Mouse (Mus musculus): Measurements from ENCODE around the gene Taar1. TPM values are rescaled to one million over a fixed set of nuclear protein-coding genes. Genes with fewer than 3 reads are reported as not detected.

Taar1 gene
- polyA plus RNA-seq, 1 experiment from 2014 or later = not detected

GRCm38 (mm10) chr10:23922468-23922867 is 2.3 kb downstream of the Taar1 start:
- H3K27ac ChIP-seq (ENCODE audit: low read depth, low read length) = no peak overlapping the region
- no peak overlapping the region for H3K4me3 ChIP-seq (ENCODE audit: low read length)
- no peaks in the 10 kb centered on the region for H3K36me3 ChIP-seq (ENCODE audit: control insufficient read depth, insufficient read depth, low read length)
- H3K4me2 ChIP-seq (ENCODE audit: low read length) = no peak overlapping the region
- no peaks in the 10 kb centered on the region for H3K27me3 ChIP-seq (replicated peaks; ENCODE audit: control insufficient read depth, insufficient read depth, low read length)
- no peaks in the 10 kb centered on the region for H3K9me3 ChIP-seq (ENCODE audit: control insufficient read depth, low read length)
- no peaks in the 10 kb centered on the region for H3K4me1 ChIP-seq (ENCODE audit: control insufficient read depth, insufficient read depth, low read depth, low read length)
- WGBS = 76% methylated on average over 3 of the region's 3 CpGs
- H3K9ac ChIP-seq (ENCODE audit: low read depth, low read length) = no peak overlapping the region
- ATAC-seq = no peak

GRCm38 (mm10) chr10:23923941-23924340 is 3.8 kb downstream of the Taar1 start:
- H3K9ac ChIP-seq (ENCODE audit: low read depth, low read length) = no peak overlapping the region
- H3K27me3 ChIP-seq (replicated peaks; ENCODE audit: control insufficient read depth, insufficient read depth, low read length) = no peaks in the 10 kb centered on the region
- no peak for ATAC-seq
- no peaks in the 10 kb centered on the region for H3K36me3 ChIP-seq (ENCODE audit: control insufficient read depth, insufficient read depth, low read length)
- H3K4me3 ChIP-seq (ENCODE audit: low read length) = no peak overlapping the region
- no peaks in the 10 kb centered on the region for H3K4me1 ChIP-seq (ENCODE audit: control insufficient read depth, insufficient read depth, low read depth, low read length)
- no peak overlapping the region for H3K27ac ChIP-seq (ENCODE audit: low read depth, low read length)
- no peaks in the 10 kb centered on the region for H3K9me3 ChIP-seq (ENCODE audit: control insufficient read depth, low read length)
- WGBS = 83% methylated on average over 2 of the region's 2 CpGs
- H3K4me2 ChIP-seq (ENCODE audit: low read length) = no peak overlapping the region

GRCm38 (mm10) chr10:23937613-23938012 is 17.5 kb downstream of the Taar1 start:
- Histone ChIP-seq H3K9me3 (ENCODE audit: control insufficient read depth, low read length) (no peaks in the 10 kb centered on the region), H3K4me2 (ENCODE audit: low read length) (no peak overlapping the region), H3K4me1 (ENCODE audit: control insufficient read depth, insufficient read depth, low read depth, low read length) (no peaks in the 10 kb centered on the region), H3K27ac (ENCODE audit: low read depth, low read length) (no peak overlapping the region), H3K36me3 (ENCODE audit: control insufficient read depth, insufficient read depth, low read length) (no peaks in the 10 kb centered on the region), H3K4me3 (ENCODE audit: low read length) (no peak overlapping the region), H3K27me3 (replicated peaks; ENCODE audit: control insufficient read depth, insufficient read depth, low read length) (no peaks in the 10 kb centered on the region), H3K9ac (ENCODE audit: low read depth, low read length) (no peak overlapping the region)
- no peak for ATAC-seq
- WGBS = 54% methylated on average over 4 of the region's 4 CpGs

GRCm38 (mm10) chr10:23938312-23938711 is 18.2 kb downstream of the Taar1 start, which contains the start of gene Taar2:
Gene Taar2 (plus strand): TSS chr10:23938572.
- Histone ChIP-seq H3K27ac (ENCODE audit: low read depth, low read length) (no peak within 1 kb of the TSS), H3K9ac (ENCODE audit: low read depth, low read length) (no peak within 1 kb of the TSS), H3K4me3 (ENCODE audit: low read length) (no peak within 1 kb of the TSS), H3K4me2 (ENCODE audit: low read length) (peak within 1 kb of the TSS; percentile 24; the same call in 1 of the 2 replicates), H3K9me3 (ENCODE audit: control insufficient read depth, low read length) (no peaks in the 10 kb centered on the region), H3K4me1 (ENCODE audit: control insufficient read depth, insufficient read depth, low read depth, low read length) (no peaks in the 10 kb centered on the region), H3K36me3 (ENCODE audit: control insufficient read depth, insufficient read depth, low read length) (no peaks in the 10 kb centered on the region), H3K27me3 (replicated peaks; ENCODE audit: control insufficient read depth, insufficient read depth, low read length) (no peaks in the 10 kb centered on the region)
- 43% methylated on average over 6 of the region's 6 CpGs for WGBS
- ATAC-seq = no peak

GRCm38 (mm10) chr10:23942465-23942864 is 22.3 kb downstream of the Taar1 start:
- H3K9ac ChIP-seq (ENCODE audit: low read depth, low read length) = no peak overlapping the region
- no peak overlapping the region for H3K4me3 ChIP-seq (ENCODE audit: low read length)
- H3K27ac ChIP-seq (ENCODE audit: low read depth, low read length) = no peak overlapping the region
- H3K36me3 ChIP-seq (ENCODE audit: control insufficient read depth, insufficient read depth, low read length) = no peaks in the 10 kb centered on the region
- H3K9me3 ChIP-seq (ENCODE audit: control insufficient read depth, low read length) = no peaks in the 10 kb centered on the region
- 79% methylated on average over 5 of the region's 5 CpGs for WGBS
- no peaks in the 10 kb centered on the region for H3K27me3 ChIP-seq (replicated peaks; ENCODE audit: control insufficient read depth, insufficient read depth, low read length)
- H3K4me1 ChIP-seq (ENCODE audit: control insufficient read depth, insufficient read depth, low read depth, low read length) = no peaks in the 10 kb centered on the region
- no peak for ATAC-seq
- no peak overlapping the region for H3K4me2 ChIP-seq (ENCODE audit: low read length)

- H3K4me1 ChIP-seq (ENCODE audit: control insufficient read depth, insufficient read depth, low read depth, low read length) = no peaks in the 10 kb centered on the region
- no peaks in the 10 kb centered on the region for H3K36me3 ChIP-seq (ENCODE audit: control insufficient read depth, insufficient read depth, low read length)
- H3K9ac ChIP-seq (ENCODE audit: low read depth, low read length) = no peak overlapping the region
- no peak overlapping the region for H3K4me3 ChIP-seq (ENCODE audit: low read length)
- H3K9me3 ChIP-seq (ENCODE audit: control insufficient read depth, low read length) = no peaks in the 10 kb centered on the region
- H3K4me2 ChIP-seq (ENCODE audit: low read length) = no peak overlapping the region
- 66% methylated on average over 7 of the region's 7 CpGs for WGBS
- H3K27ac ChIP-seq (ENCODE audit: low read depth, low read length) = no peak overlapping the region
- no peaks in the 10 kb centered on the region for H3K27me3 ChIP-seq (replicated peaks; ENCODE audit: control insufficient read depth, insufficient read depth, low read length)
- no peak for ATAC-seq
Measured at GRCm38 (mm10) chr10:23948026-23948425, 27.9 kb downstream of the Taar1 start.

- no peaks in the 10 kb centered on the region for H3K36me3 ChIP-seq (ENCODE audit: control insufficient read depth, insufficient read depth, low read length)
- H3K9ac ChIP-seq (ENCODE audit: low read depth, low read length) = no peak within 1 kb of the TSS
- H3K4me2 ChIP-seq (ENCODE audit: low read length) = no peak within 1 kb of the TSS
- no peak for ATAC-seq
- no peak within 1 kb of the TSS for H3K4me3 ChIP-seq (ENCODE audit: low read length)
- no peaks in the 10 kb centered on the region for H3K9me3 ChIP-seq (ENCODE audit: control insufficient read depth, low read length)
- no peaks in the 10 kb centered on the region for H3K4me1 ChIP-seq (ENCODE audit: control insufficient read depth, insufficient read depth, low read depth, low read length)
- no peaks in the 10 kb centered on the region for H3K27me3 ChIP-seq (replicated peaks; ENCODE audit: control insufficient read depth, insufficient read depth, low read length)
- 77% methylated on average over 16 of the region's 16 CpGs for WGBS
- no peak within 1 kb of the TSS for H3K27ac ChIP-seq (ENCODE audit: low read depth, low read length)
Measured at GRCm38 (mm10) chr10:23949508-23950005, 29.4 kb downstream of the Taar1 start, which contains the start of gene Taar3. Gene Taar3 (plus strand): TSS chr10:23949558.

GRCm38 (mm10) chr10:23951714-23952113 is 31.6 kb downstream of the Taar1 start:
- no peak overlapping the region for H3K4me3 ChIP-seq (ENCODE audit: low read length)
- H3K4me2 ChIP-seq (ENCODE audit: low read length) = no peak overlapping the region
- no peaks in the 10 kb centered on the region for H3K27me3 ChIP-seq (replicated peaks; ENCODE audit: control insufficient read depth, insufficient read depth, low read length)
- 83% methylated on average over 6 of the region's 6 CpGs for WGBS
- no peak for ATAC-seq
- no peaks in the 10 kb centered on the region for H3K4me1 ChIP-seq (ENCODE audit: control insufficient read depth, insufficient read depth, low read depth, low read length)
- H3K9me3 ChIP-seq (ENCODE audit: control insufficient read depth, low read length) = no peaks in the 10 kb centered on the region
- no peak overlapping the region for H3K9ac ChIP-seq (ENCODE audit: low read depth, low read length)
- H3K36me3 ChIP-seq (ENCODE audit: control insufficient read depth, insufficient read depth, low read length) = no peaks in the 10 kb centered on the region
- H3K27ac ChIP-seq (ENCODE audit: low read depth, low read length) = no peak overlapping the region

- H3K27me3 ChIP-seq (replicated peaks; ENCODE audit: control insufficient read depth, insufficient read depth, low read length) = no peaks in the 10 kb centered on the region
- H3K9me3 ChIP-seq (ENCODE audit: control insufficient read depth, low read length) = no peaks in the 10 kb centered on the region
- no peaks in the 10 kb centered on the region for H3K4me1 ChIP-seq (ENCODE audit: control insufficient read depth, insufficient read depth, low read depth, low read length)
- WGBS = 70% methylated on average over 3 of the region's 3 CpGs
- no peak overlapping the region for H3K4me3 ChIP-seq (ENCODE audit: low read length)
- no peak for ATAC-seq
- no peak overlapping the region for H3K4me2 ChIP-seq (ENCODE audit: low read length)
- no peaks in the 10 kb centered on the region for H3K36me3 ChIP-seq (ENCODE audit: control insufficient read depth, insufficient read depth, low read length)
- no peak overlapping the region for H3K27ac ChIP-seq (ENCODE audit: low read depth, low read length)
- no peak overlapping the region for H3K9ac ChIP-seq (ENCODE audit: low read depth, low read length)
Measured at GRCm38 (mm10) chr10:23959071-23959470, 38.9 kb downstream of the Taar1 start.
